14 mouse cellular contexts compared by ENCODE assay signal in the genomic region with DNA sequence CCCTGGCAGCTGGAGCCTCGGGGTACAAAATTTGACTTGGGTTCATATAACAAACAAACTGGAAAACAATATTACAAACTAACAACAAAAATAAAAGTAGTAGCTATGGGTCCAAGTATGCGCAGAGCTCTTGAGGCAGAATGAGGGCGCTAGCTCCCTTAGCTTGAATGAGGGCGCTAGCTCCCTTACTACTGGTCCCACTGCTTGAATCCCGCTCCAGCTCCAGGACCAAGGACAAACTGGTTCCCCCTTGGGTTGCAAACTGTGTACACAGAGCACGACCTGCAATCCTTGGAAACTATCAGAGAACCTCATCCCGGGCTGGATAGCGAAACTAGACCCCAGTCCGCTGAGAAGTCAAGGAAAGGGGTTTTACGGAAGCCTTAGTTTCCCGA. TPM values are rescaled to one million over a fixed set of nuclear protein-coding genes. Genes with fewer than 3 reads are reported as not detected.
DNase-seq lines count a peak whose midpoint lies in the region; ATAC-seq and TF ChIP-seq lines count a peak whose summit lies in the region.
"Had no signal": no experiment of that assay in that cellular context is flagged by ENCODE, and none has a peak within 500 bp of the region (broad histone marks: within the 10 kb centered on the region; RNA-seq: fewer than 3 reads in every experiment).

No protein-coding gene starts in this region.

- 2% methylated on average over 11 of the region's 11 CpGs for WGBS in heart, embryonic 11.5 days (ENCODE audit: insufficient replicate concordance)
- WGBS in midbrain, postnatal 0 days, result 1% methylated on average over 11 of the region's 11 CpGs
- under 1% methylated on average over 11 of the region's 11 CpGs for WGBS in midbrain, embryonic 14.5 days
- 10% methylated on average over 11 of the region's 11 CpGs for WGBS in heart, embryonic 13.5 days
- WGBS in stomach, postnatal 0 days, result 7% methylated on average over 11 of the region's 11 CpGs

- H3K4me1 ChIP-seq in heart, embryonic 11.5 days (ENCODE audit: control insufficient read depth, insufficient read depth, low read length), result peaks cover 2% of the 10 kb centered on the region; the same call in 1 of the 2 replicates
- H3K4me1 ChIP-seq in midbrain, postnatal 0 days (ENCODE audit: insufficient read depth, low read length), result peaks cover 4% of the 10 kb centered on the region; the same call in 1 of the 2 replicates
- peaks cover 10% of the 10 kb centered on the region; the same call in 1 of the 2 replicates for H3K4me1 ChIP-seq in midbrain, embryonic 14.5 days (ENCODE audit: control insufficient read depth, insufficient read depth, low read length)
- H3K4me1 ChIP-seq in heart, embryonic 13.5 days, result peaks cover 11% of the 10 kb centered on the region
- no peaks in the 10 kb centered on the region; the same call in 1 of the 2 replicates for H3K4me1 ChIP-seq in stomach, postnatal 0 days (replicated peaks; ENCODE audit: control insufficient read depth, insufficient read depth)

- H3K9ac ChIP-seq in heart, embryonic 11.5 days (ENCODE audit: low read depth, low read length), result no peak overlapping the region
- H3K9ac ChIP-seq in midbrain, postnatal 0 days (replicated peaks; ENCODE audit: low read length, poor library complexity, severe bottlenecking), result no peak overlapping the region
- no peak overlapping the region for H3K9ac ChIP-seq in midbrain, embryonic 14.5 days (replicated peaks; ENCODE audit: low read length)
- no peak overlapping the region; the same call in 1 of the 2 replicates for H3K9ac ChIP-seq in heart, embryonic 13.5 days
- H3K9ac ChIP-seq in stomach, postnatal 0 days (ENCODE audit: low read length), result no peak overlapping the region
- H3K9ac ChIP-seq: intestine, embryonic 15.5 days had no signal

- intact Hi-C loops in heart, postnatal 25 days (cut with DNase I), result loop anchor here (10.0 kb wide), 3 partner anchors 112 to 492 kb away; no protein-coding TSS in a partner anchor

- 0 out of 2 replicates have a peak overlapping the region, but pooled peaks have one; percentile 4 for H3K4me3 ChIP-seq in heart, embryonic 11.5 days (ENCODE audit: low read depth, low read length)
- H3K4me3 ChIP-seq in midbrain, postnatal 0 days (ENCODE audit: low read depth, low read length), result no peak overlapping the region
- no peak overlapping the region for H3K4me3 ChIP-seq in midbrain, embryonic 14.5 days (replicated peaks; ENCODE audit: low read depth, low read length)
- peak overlapping the region; percentile 28 for H3K4me3 ChIP-seq in heart, embryonic 13.5 days
- no peak overlapping the region for H3K4me3 ChIP-seq in stomach, postnatal 0 days (ENCODE audit: low read depth, low read length)
- H3K4me3 ChIP-seq: intestine, embryonic 15.5 days had no signal

- H3K9me3 ChIP-seq in heart, embryonic 11.5 days (replicated peaks; ENCODE audit: control insufficient read depth, low read length), result no peaks in the 10 kb centered on the region
- no peaks in the 10 kb centered on the region for H3K9me3 ChIP-seq in midbrain, postnatal 0 days (ENCODE audit: low read length)
- H3K9me3 ChIP-seq in midbrain, embryonic 14.5 days (ENCODE audit: control insufficient read depth, low read length), result no peaks in the 10 kb centered on the region
- H3K9me3 ChIP-seq in heart, embryonic 13.5 days, result no peaks in the 10 kb centered on the region
- no peaks in the 10 kb centered on the region for H3K9me3 ChIP-seq in stomach, postnatal 0 days (ENCODE audit: control insufficient read depth, low read length)
- H3K9me3 ChIP-seq: intestine, embryonic 15.5 days had no signal

- TF ChIP-seq EP300 in stomach, postnatal 0 days (optimal IDR thresholded peaks at IDR 0.05), result no peak

- peaks cover 55% of the 10 kb centered on the region for H3K27me3 ChIP-seq in heart, embryonic 11.5 days (ENCODE audit: control insufficient read depth, insufficient read depth, low read length)
- peaks cover 62% of the 10 kb centered on the region for H3K27me3 ChIP-seq in midbrain, postnatal 0 days (ENCODE audit: insufficient read depth, low read length)
- peaks cover 88% of the 10 kb centered on the region for H3K27me3 ChIP-seq in midbrain, embryonic 14.5 days (ENCODE audit: control insufficient read depth, insufficient read depth, low read length)
- peaks cover 71% of the 10 kb centered on the region for H3K27me3 ChIP-seq in heart, embryonic 13.5 days (replicated peaks)
- H3K27me3 ChIP-seq in stomach, postnatal 0 days (ENCODE audit: control insufficient read depth, insufficient read depth, low read length), result peaks cover 29% of the 10 kb centered on the region; the same call in 1 of the 2 replicates

- no peak for DNase-seq in heart, postnatal 25 days (ENCODE audit: low spot score)
- DNase-seq in midbrain, postnatal 0 days (ENCODE audit: low spot score), result no peak
- no peak for DNase-seq in midbrain, embryonic 14.5 days
- DNase-seq in stomach, postnatal 0 days (ENCODE audit: low spot score), result no peak
- DNase-seq in layer of hippocampus, postnatal 14 days (ENCODE audit: low spot score in 2 of 2), result no peak
- no peak for DNase-seq in kidney, postnatal 4 days
- DNase-seq: cerebellum, adult 8-10 months; gastrocnemius, postnatal 36 days; lung, postnatal 36 days; thymus, postnatal 36 days had no signal

- peak; percentile 24; the same call in 1 of the 2 replicates for TF ChIP-seq CTCF in midbrain, postnatal 0 days (IDR thresholded peaks at IDR 0.05)
- peak; percentile 25; the same call in 1 of the 2 replicates for TF ChIP-seq CTCF in stomach, postnatal 0 days (IDR thresholded peaks at IDR 0.05; ENCODE audit: low read depth)

- peak overlapping the region; percentile 50 for H3K4me2 ChIP-seq in heart, embryonic 11.5 days
- H3K4me2 ChIP-seq in midbrain, postnatal 0 days (ENCODE audit: low read depth, low read length, poor library complexity, severe bottlenecking), result no peak overlapping the region
- no peak overlapping the region for H3K4me2 ChIP-seq in midbrain, embryonic 14.5 days (ENCODE audit: low read length)
- H3K4me2 ChIP-seq in heart, embryonic 13.5 days, result peak overlapping the region; percentile 54
- no peak overlapping the region for H3K4me2 ChIP-seq in stomach, postnatal 0 days (replicated peaks; ENCODE audit: low read depth)
- H3K4me2 ChIP-seq: intestine, embryonic 15.5 days; liver, embryonic 11.5 days had no signal

- H3K36me3 ChIP-seq in heart, embryonic 11.5 days (ENCODE audit: control insufficient read depth, insufficient read depth, low read length), result no peaks in the 10 kb centered on the region
- H3K36me3 ChIP-seq in midbrain, postnatal 0 days (ENCODE audit: insufficient read depth, low read length), result no peaks in the 10 kb centered on the region
- no peaks in the 10 kb centered on the region for H3K36me3 ChIP-seq in midbrain, embryonic 14.5 days (ENCODE audit: control insufficient read depth, insufficient read depth, low read length)
- no peaks in the 10 kb centered on the region for H3K36me3 ChIP-seq in heart, embryonic 13.5 days
- H3K36me3 ChIP-seq in stomach, postnatal 0 days (ENCODE audit: control insufficient read depth, insufficient read depth, low read length), result no peaks in the 10 kb centered on the region
- H3K36me3 ChIP-seq: intestine, embryonic 15.5 days had no signal

- no peak for ATAC-seq in heart, embryonic 11.5 days (replicated peaks; ENCODE audit: insufficient number of reproducible peaks, low FRiP score, low TSS enrichment)
- ATAC-seq in midbrain, postnatal 0 days (ENCODE audit: low FRiP score), result no peak
- no peak for ATAC-seq in midbrain, embryonic 14.5 days (ENCODE audit: low FRiP score, low TSS enrichment)
- no peak for ATAC-seq in heart, embryonic 13.5 days (ENCODE audit: extremely low read depth, insufficient number of reproducible peaks, low FRiP score, low TSS enrichment)
- no peak for ATAC-seq in stomach, postnatal 0 days (ENCODE audit: low FRiP score, low TSS enrichment)
- ATAC-seq: intestine, embryonic 15.5 days had no signal

- no peak overlapping the region for H3K27ac ChIP-seq in heart, embryonic 11.5 days (ENCODE audit: low read depth, low read length)
- no peak overlapping the region for H3K27ac ChIP-seq in midbrain, postnatal 0 days (ENCODE audit: low read depth, low read length)
- no peak overlapping the region for H3K27ac ChIP-seq in midbrain, embryonic 14.5 days (replicated peaks; ENCODE audit: low read depth, low read length)
- H3K27ac ChIP-seq in heart, embryonic 13.5 days (replicated peaks), result peak overlapping the region; percentile 33; the same call in 1 of the 2 replicates
- H3K27ac ChIP-seq in stomach, postnatal 0 days (replicated peaks), result no peak overlapping the region
- H3K27ac ChIP-seq: intestine, embryonic 15.5 days had no signal

RNA-seq across cellular contexts. Expression of gene Tbx18, which starts 2.2 kb away (rescaled TPM):
- 15.9 and 16.7 TPM in 2 replicates for polyA plus RNA-seq in heart, embryonic 11.5 days (2014; fragmentation: Nextera tagmentation; extraction: Ambion mirVana)
- total RNA-seq in heart, postnatal 25 days (2021), result 1 to 10 TPM; 4.4 to 6.1 TPM
- total RNA-seq in midbrain, postnatal 0 days (2014; rRNA removed), result 5.4 and 9.3 TPM in 2 replicates
- 1.8 and 1.9 TPM in 2 replicates for polyA plus RNA-seq in midbrain, postnatal 0 days (2015; fragmentation: Nextera tagmentation; extraction: Ambion mirVana)
- polyA plus RNA-seq in midbrain, embryonic 14.5 days (2014; fragmentation: Nextera tagmentation; extraction: Ambion mirVana), result 0.08 and 3.2 TPM in 2 replicates
- 10.1 and 10.5 TPM in 2 replicates for polyA plus RNA-seq in heart, embryonic 13.5 days (2015; fragmentation: Nextera tagmentation; extraction: Ambion mirVana)
- polyA plus RNA-seq in stomach, postnatal 0 days (2015; fragmentation: Nextera tagmentation; extraction: Ambion mirVana), result 0.08 and 0.18 TPM in 2 replicates
- total RNA-seq in layer of hippocampus, postnatal 14 days (2021), result 1 to 10 TPM; 2.5 to 3.6 TPM

Comparison
In these comparisons a context has a peak if more than half of its experiments do, and no peak if none do; other contexts are left out.
1. H3K4me2 ChIP-seq: peak in heart, embryonic 11.5 days (single experiment) and heart, embryonic 13.5 days (single experiment); none in midbrain, postnatal 0 days (single experiment), midbrain, embryonic 14.5 days (single experiment) and stomach, postnatal 0 days (single experiment).
2. H3K4me3 ChIP-seq: peak in heart, embryonic 11.5 days (single experiment) and heart, embryonic 13.5 days (single experiment); none in midbrain, postnatal 0 days (single experiment), midbrain, embryonic 14.5 days (single experiment) and stomach, postnatal 0 days (single experiment).